Mouse (Mus musculus) erythroblast, embryonic 14.5 days (primary cell): ENCODE data around the gene Olfr69. TPM values are rescaled to one million over a fixed set of nuclear protein-coding genes. Genes with fewer than 3 reads are reported as not detected.
"Not testable (repeated sequence)": the region's sequence is repeated elsewhere in the genome, so short reads cannot be mapped to it uniquely, and the experiment has no call there.

Source experiments
- H3K27me3 ChIP-seq: 2 replicates; pipeline ENCODE4 v1.6.1; 2012; ENCODE audit warnings: inconsistent platforms; ENCODE audit not compliant: control insufficient read depth
- H3K36me3 ChIP-seq: 2 replicates; pipeline ENCODE4 v1.6.1; 2012; ENCODE audit warnings: mild to moderate bottlenecking, inconsistent platforms; ENCODE audit not compliant: control insufficient read depth
- H3K4me1 ChIP-seq: 2 replicates; pipeline ENCODE4 v1.6.1; 2012; ENCODE audit warnings: inconsistent platforms; ENCODE audit not compliant: control insufficient read depth
- H3K4me3 ChIP-seq: replicated peaks from 2 replicates; pipeline ENCODE3; 2012; ENCODE audit warnings: moderate library complexity, mild to moderate bottlenecking, inconsistent platforms
- H3K9me3 ChIP-seq: 2 replicates; pipeline ENCODE4 v1.6.1; 2012; ENCODE audit warnings: low read length, inconsistent platforms, mixed read lengths; ENCODE audit not compliant: control insufficient read depth
- GATA1 ChIP-seq: IDR thresholded peaks from 2 replicates; pipeline ENCODE4 v1.6.1; 2012; ENCODE audit warnings: low read length, inconsistent platforms, mixed read lengths
- TAL1 ChIP-seq: IDR thresholded peaks from 3 replicates; pipeline ENCODE4 v1.6.1; 2012; ENCODE audit warnings: low read length, inconsistent platforms, mixed read lengths
- polyA plus RNA-seq: library from polyadenylated mRNA; stranded (reverse); fragments of >175 nt; gene quantifications from 2 replicates; pipeline ENCODE4 v1.2.3, GENCODE M21; 2012

Olfr69 gene
- not detected in 2 replicates for polyA plus RNA-seq

- Histone ChIP-seq H3K4me1 (peaks cover 2% of the 10 kb centered on the region; the same call in 1 of the 2 replicates), H3K27me3 (no peaks in the 10 kb centered on the region; the same call in 1 of the 2 replicates), H3K36me3 (no peaks in the 10 kb centered on the region), H3K9me3 (no peaks in the 10 kb centered on the region), H3K4me3 (no peak within 1 kb of the TSS)
- TF ChIP-seq GATA1, result no peak
Observed at GRCm38 (mm10) chr7:103771494-103771893, at the start of gene Olfr69. Gene Olfr69, minus strand, starts transcription at chr7:103771594.

GRCm38 (mm10) chr7:103815085-103815484 is 43.7 kb upstream of the Olfr69 start:
- Histone ChIP-seq H3K4me3 (peak overlapping the region; percentile 71), H3K36me3 (peaks cover 25% of the 10 kb centered on the region), H3K4me1 (peaks cover 34% of the 10 kb centered on the region)
- H3K9me3 ChIP-seq, H3K27me3 ChIP-seq: not testable (repeated sequence)

GRCm38 (mm10) chr7:103813766-103814165 is 42.4 kb upstream of the Olfr69 start, which contains the start of gene Hbb-bt:
Gene Hbb-bt, minus strand, starts transcription at chr7:103813996.
- Histone ChIP-seq H3K27me3 (no peaks in the 10 kb centered on the region), H3K9me3 (no peaks in the 10 kb centered on the region)
- TF ChIP-seq GATA1 (peak; percentile 45), TAL1 (no peak)

GRCm38 (mm10) chr7:103813152-103813551 is 41.8 kb upstream of the Olfr69 start:
- Histone ChIP-seq H3K4me1 (peaks cover 54% of the 10 kb centered on the region), H3K36me3 (peaks cover 36% of the 10 kb centered on the region)
- H3K27me3 ChIP-seq, H3K4me3 ChIP-seq, H3K9me3 ChIP-seq: not testable (repeated sequence)

More at GRCm38 (mm10) chr7:103813766-103814165, 42.4 kb upstream of the Olfr69 start, which contains the start of gene Hbb-bt:
- peak within 1 kb of the TSS; percentile 71 for H3K4me3 ChIP-seq
- peaks cover 48% of the 10 kb centered on the region for H3K4me1 ChIP-seq
- peaks cover 33% of the 10 kb centered on the region for H3K36me3 ChIP-seq

GRCm38 (mm10) chr7:103812174-103812573 is 40.8 kb upstream of the Olfr69 start:
- Histone ChIP-seq H3K4me1 (peaks cover 62% of the 10 kb centered on the region), H3K27me3 (no peaks in the 10 kb centered on the region), H3K36me3 (peaks cover 36% of the 10 kb centered on the region), H3K4me3 (peak overlapping the region; percentile 68), H3K9me3 (no peaks in the 10 kb centered on the region)
- TF ChIP-seq GATA1, result no peak; the same call in 1 of the 2 replicates
- no peak for TF ChIP-seq TAL1

GRCm38 (mm10) chr7:103811223-103811845 is 39.9 kb upstream of the Olfr69 start:
- H3K4me1 ChIP-seq, result peaks cover 67% of the 10 kb centered on the region
- no peaks in the 10 kb centered on the region for H3K9me3 ChIP-seq
- H3K4me3 ChIP-seq, result peak overlapping the region; percentile 64
- no peaks in the 10 kb centered on the region for H3K27me3 ChIP-seq
- TF ChIP-seq TAL1 (peak; percentile 56), GATA1 (peak; percentile 42)
- H3K36me3 ChIP-seq, result peaks cover 36% of the 10 kb centered on the region

DNA sequence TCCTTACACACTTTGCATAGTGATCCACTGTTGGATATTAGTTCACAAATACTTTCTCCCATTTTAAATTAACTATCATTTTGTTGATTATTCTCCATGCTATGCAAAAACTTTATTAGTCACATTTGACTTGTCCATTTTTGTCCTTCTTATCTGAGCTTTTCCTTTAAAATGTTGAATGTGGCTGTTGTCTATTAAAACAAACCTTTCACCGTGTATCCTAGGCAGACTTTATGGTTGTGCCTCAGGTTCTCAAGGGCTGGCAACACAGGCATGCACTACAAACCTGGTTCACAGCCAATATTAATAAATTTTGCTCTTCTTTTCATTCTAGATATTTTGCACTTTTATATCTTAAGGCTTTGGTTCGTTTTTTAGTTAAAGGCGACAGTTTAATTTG is 39.4 kb upstream of the Olfr69 start:
- H3K27me3 ChIP-seq, result no peaks in the 10 kb centered on the region
- H3K4me3 ChIP-seq, result peak overlapping the region; percentile 64

DNA sequence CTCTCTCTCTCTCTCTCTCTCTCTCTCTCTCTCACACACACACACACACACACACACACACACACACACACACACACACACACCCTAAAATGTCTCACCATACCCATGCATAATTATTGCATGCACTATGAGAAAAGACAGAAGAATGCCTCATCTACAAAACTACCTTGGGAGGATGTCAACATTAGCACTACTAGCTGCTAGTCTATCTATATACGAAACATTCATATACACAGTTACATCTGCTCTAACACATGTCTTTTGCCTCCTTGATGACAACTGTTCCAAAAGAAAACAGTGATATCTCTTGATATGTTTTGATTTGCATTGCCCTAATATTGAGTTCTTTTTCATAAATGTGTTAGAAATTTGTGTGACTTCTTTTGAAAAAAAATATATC is 38.9 kb upstream of the Olfr69 start:
- Histone ChIP-seq H3K4me3 (peak overlapping the region; percentile 64), H3K36me3 (peaks cover 36% of the 10 kb centered on the region), H3K9me3 (no peaks in the 10 kb centered on the region), H3K27me3 (no peaks in the 10 kb centered on the region), H3K4me1 (peaks cover 61% of the 10 kb centered on the region)
- TF ChIP-seq GATA1 (no peak), TAL1 (peak; percentile 16; the same call in 1 of the 3 replicates)

More for the DNA sequence above, 39.4 kb upstream of the Olfr69 start:
- TF ChIP-seq TAL1, result no peak
- no peak for TF ChIP-seq GATA1
- Histone ChIP-seq H3K9me3 (no peaks in the 10 kb centered on the region), H3K4me1 (peaks cover 64% of the 10 kb centered on the region), H3K36me3 (peaks cover 36% of the 10 kb centered on the region)

GRCm38 (mm10) chr7:103809801-103810155 is 38.4 kb upstream of the Olfr69 start:
- peaks cover 57% of the 10 kb centered on the region for H3K4me1 ChIP-seq
- no peaks in the 10 kb centered on the region for H3K9me3 ChIP-seq
- peaks cover 36% of the 10 kb centered on the region for H3K36me3 ChIP-seq
- TF ChIP-seq GATA1 (no peak), TAL1 (no peak)
- H3K4me3 ChIP-seq, result peak overlapping the region; percentile 64
- H3K27me3 ChIP-seq, result no peaks in the 10 kb centered on the region
